Mouse (Mus musculus) lung, adult 2 months (tissue): ENCODE measurements at regions not wholly inside any gene's neighbourhood (a gene's known extent, or its start where the extent isn't known, plus 50 kb on each side); places are given as distances from the start of the nearest gene placed in this dataset.

Experiments used
- CTCF ChIP-seq: fragments of 200-500 bp; IDR thresholded peaks from 2 replicates; pipeline ENCODE4 v1.5.1; 2011; ENCODE audit warnings: mild to moderate bottlenecking, low read length, control low read depth; ENCODE audit not compliant: insufficient read depth
- POLR2A ChIP-seq: fragments of 200-500 bp; IDR thresholded peaks from 2 replicates; pipeline ENCODE4 v1.6.1; 2011; ENCODE audit warnings: low read depth, mild to moderate bottlenecking, control low read depth, low read length, borderline replicate concordance; ENCODE audit errors: extremely low read depth

DNA sequence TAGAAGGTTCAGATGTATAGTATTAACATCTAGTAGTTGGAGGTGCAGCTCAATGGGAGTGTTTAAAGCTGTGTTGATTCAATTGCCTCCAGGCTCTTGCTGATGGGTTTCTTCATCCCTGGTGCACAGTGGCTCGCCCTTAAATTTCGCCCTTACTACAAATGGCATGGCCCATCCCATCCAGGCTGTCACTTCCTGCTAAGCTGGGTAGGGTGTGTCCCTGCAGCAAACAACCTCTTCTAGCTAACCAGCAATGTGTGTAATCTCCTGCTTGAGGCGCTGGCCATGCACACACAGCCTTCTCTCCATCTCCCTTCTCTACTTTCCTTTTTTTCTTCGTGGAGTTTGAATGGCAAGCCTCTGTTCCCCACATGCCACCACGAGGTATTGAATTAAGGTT, 238.1 kb upstream of the Id2 start:
- TF ChIP-seq CTCF (no peak), POLR2A (no peak)
